Mouse (Mus musculus) myocyte (in vitro differentiated cells): Measurements from ENCODE around the gene Cts8. TPM values are rescaled to one million over a fixed set of nuclear protein-coding genes. Genes with fewer than 3 reads are reported as not detected.

Experiments
- H3K27me3 ChIP-seq: one replicate; pipeline ENCODE4 v1.6.1; 2011; ENCODE audit not compliant: control insufficient read depth, insufficient read depth, insufficient read length
- H3K36me3 ChIP-seq: one replicate; pipeline ENCODE4 v1.6.1; 2011; ENCODE audit not compliant: control insufficient read depth, insufficient read depth
- H3K4me2 ChIP-seq: one replicate; pipeline ENCODE4 v1.6.1; 2011; ENCODE audit warnings: low read depth, control low read depth
- H3K4me3 ChIP-seq: one replicate; pipeline ENCODE4 v1.5.1; 2011; ENCODE audit warnings: mild to moderate bottlenecking, control low read depth, moderate library complexity
- H3K79me2 ChIP-seq: one replicate; pipeline ENCODE4 v1.6.1; 2011; ENCODE audit not compliant: control insufficient read depth, insufficient read depth
- H3ac ChIP-seq: one replicate; pipeline ENCODE4 v1.6.1; 2011; ENCODE audit not compliant: control insufficient read depth, insufficient read length
- CEBPB ChIP-seq: IDR thresholded peaks from 2 replicates; pipeline ENCODE4 v1.6.1; 2011; ENCODE audit warnings: mild to moderate bottlenecking, moderate library complexity; ENCODE audit not compliant: poor library complexity, insufficient read depth, severe bottlenecking
- E2F4 ChIP-seq: IDR thresholded peaks from one replicate; pipeline ENCODE4 v1.6.1; 2011; ENCODE audit warnings: mild to moderate bottlenecking, control low read depth, moderate library complexity; ENCODE audit not compliant: insufficient read depth
- MAX ChIP-seq: IDR thresholded peaks from one replicate; pipeline ENCODE4 v1.6.1; 2011; ENCODE audit warnings: low read depth, mild to moderate bottlenecking, control low read depth
- MYOD1 ChIP-seq, 3 experiments: IDR thresholded peaks; one replicate each; pipeline ENCODE4 v1.6.1; 2011; ENCODE audit warnings: control low read depth in 2 of 3, low read depth in 2 of 3, mild to moderate bottlenecking in 2 of 3, moderate library complexity in 1 of 3; ENCODE audit not compliant: insufficient read length in 2 of 3, control insufficient read depth in 1 of 3
- MYOG ChIP-seq, 3 experiments: IDR thresholded peaks; one replicate each; pipeline ENCODE4 v1.6.1; 2011; ENCODE audit warnings: control low read depth in 2 of 3, low read depth in 2 of 3, mild to moderate bottlenecking in 2 of 3; ENCODE audit not compliant: insufficient read length in 2 of 3, control insufficient read depth in 1 of 3, insufficient read depth in 1 of 3
- POLR2A ChIP-seq: IDR thresholded peaks from one replicate; pipeline ENCODE4 v1.6.1; 2011; ENCODE audit warnings: low read depth, mild to moderate bottlenecking, control low read depth, moderate library complexity; ENCODE audit not compliant: insufficient read length
- POLR2AphosphoS2 ChIP-seq: IDR thresholded peaks from one replicate; pipeline ENCODE4 v1.6.1; 2011; ENCODE audit warnings: low read depth, control low read depth; ENCODE audit not compliant: insufficient read length
- REST ChIP-seq: IDR thresholded peaks from one replicate; pipeline ENCODE4 v1.6.1; 2011; ENCODE audit warnings: mild to moderate bottlenecking, control low read depth, moderate library complexity; ENCODE audit not compliant: insufficient read depth, insufficient read length
- SRF ChIP-seq: IDR thresholded peaks from one replicate; pipeline ENCODE4 v1.6.1; 2011; ENCODE audit warnings: low read depth; ENCODE audit not compliant: control insufficient read depth, insufficient read length
- TCF12 ChIP-seq: IDR thresholded peaks from one replicate; pipeline ENCODE4 v1.6.1; 2011; ENCODE audit warnings: mild to moderate bottlenecking, control low read depth; ENCODE audit not compliant: poor library complexity, insufficient read depth, severe bottlenecking
- TCF3 ChIP-seq: IDR thresholded peaks from one replicate; pipeline ENCODE4 v1.6.1; 2011; ENCODE audit warnings: low read depth, control low read depth; ENCODE audit not compliant: insufficient read length
- USF1 ChIP-seq: IDR thresholded peaks from one replicate; pipeline ENCODE4 v1.6.1; 2011; ENCODE audit warnings: low read depth, mild to moderate bottlenecking, control low read depth, moderate library complexity
- polyA plus RNA-seq: library from polyadenylated mRNA; unstranded; fragments of >200 nt; fragmentation: generic; extraction: Trizol; gene quantifications from one replicate; pipeline ENCODE4 v1.2.1, GENCODE M21; 2012; ENCODE audit warnings: missing spikeins

Gene Cts8
- polyA plus RNA-seq, result not detected

DNA sequence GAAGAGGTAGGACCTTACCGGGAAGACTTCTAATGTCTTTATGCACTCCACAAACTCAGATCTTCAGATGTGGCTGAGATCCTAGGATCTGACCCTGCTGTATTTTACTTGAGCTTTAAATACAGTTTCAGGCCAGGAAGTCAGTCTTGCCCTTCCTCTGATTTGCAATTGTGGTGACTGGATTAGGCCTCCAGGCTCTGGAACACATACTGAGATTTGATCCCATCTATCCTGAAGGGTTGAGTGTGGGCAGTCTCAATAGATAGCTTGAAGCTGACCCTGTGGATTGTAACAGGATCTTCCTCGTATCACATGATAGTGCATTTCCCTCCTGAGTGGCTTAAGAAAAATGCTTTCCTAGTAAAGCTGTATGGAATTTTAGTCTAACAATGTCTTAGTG lies at the start of gene Cts8:
Gene Cts8 (minus strand): TSS at position 101 of the 400 bp plus-strand sequence.
- H3K4me3 ChIP-seq, result no peak within 1 kb of the TSS
- TF ChIP-seq REST, result no peak
- TF ChIP-seq MYOD1 (IDR thresholded peaks at IDR 0.05; ENCODE audit: control insufficient read depth in 1 of 3, insufficient read length in 2 of 3, low read depth in 2 of 3), result no peak

DNA sequence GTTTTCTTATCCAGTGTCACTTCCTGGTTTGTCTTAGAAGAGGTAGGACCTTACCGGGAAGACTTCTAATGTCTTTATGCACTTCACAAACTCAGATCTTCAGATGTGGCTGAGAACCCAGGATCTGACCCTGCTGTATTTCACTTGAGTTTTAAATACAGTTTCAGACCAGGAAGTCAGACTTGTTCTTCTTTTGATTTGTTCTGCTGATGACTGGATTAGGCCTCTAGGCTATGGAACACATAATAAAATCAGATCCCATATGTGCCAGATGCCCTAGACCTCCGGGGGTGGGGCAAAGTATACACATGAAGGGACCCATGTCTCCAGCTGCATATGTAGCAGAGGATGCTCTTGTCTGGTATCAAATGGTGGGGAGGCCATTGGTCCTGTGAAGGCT lies 33.6 kb upstream of the Cts8 start, which contains the start of gene Gm49398:
Gene Gm49398 (minus strand): TSS at position 101 of the 400 bp plus-strand sequence.
- H3K4me3 ChIP-seq, result no peak within 1 kb of the TSS
- no peak within 1 kb of the TSS for H3K4me2 ChIP-seq
- no peak within 1 kb of the TSS for H3ac ChIP-seq
- no peaks in the 10 kb centered on the region for H3K36me3 ChIP-seq
- H3K27me3 ChIP-seq, result no peaks in the 10 kb centered on the region
- H3K79me2 ChIP-seq, result no peaks in the 10 kb centered on the region
- no peak for TF ChIP-seq SRF
- no peak for TF ChIP-seq E2F4

More for the DNA sequence above, at the start of gene Cts8:
- Histone ChIP-seq H3K79me2 (no peaks in the 10 kb centered on the region), H3K4me2 (no peak within 1 kb of the TSS), H3ac (no peak within 1 kb of the TSS), H3K36me3 (no peaks in the 10 kb centered on the region), H3K27me3 (no peaks in the 10 kb centered on the region)

DNA sequence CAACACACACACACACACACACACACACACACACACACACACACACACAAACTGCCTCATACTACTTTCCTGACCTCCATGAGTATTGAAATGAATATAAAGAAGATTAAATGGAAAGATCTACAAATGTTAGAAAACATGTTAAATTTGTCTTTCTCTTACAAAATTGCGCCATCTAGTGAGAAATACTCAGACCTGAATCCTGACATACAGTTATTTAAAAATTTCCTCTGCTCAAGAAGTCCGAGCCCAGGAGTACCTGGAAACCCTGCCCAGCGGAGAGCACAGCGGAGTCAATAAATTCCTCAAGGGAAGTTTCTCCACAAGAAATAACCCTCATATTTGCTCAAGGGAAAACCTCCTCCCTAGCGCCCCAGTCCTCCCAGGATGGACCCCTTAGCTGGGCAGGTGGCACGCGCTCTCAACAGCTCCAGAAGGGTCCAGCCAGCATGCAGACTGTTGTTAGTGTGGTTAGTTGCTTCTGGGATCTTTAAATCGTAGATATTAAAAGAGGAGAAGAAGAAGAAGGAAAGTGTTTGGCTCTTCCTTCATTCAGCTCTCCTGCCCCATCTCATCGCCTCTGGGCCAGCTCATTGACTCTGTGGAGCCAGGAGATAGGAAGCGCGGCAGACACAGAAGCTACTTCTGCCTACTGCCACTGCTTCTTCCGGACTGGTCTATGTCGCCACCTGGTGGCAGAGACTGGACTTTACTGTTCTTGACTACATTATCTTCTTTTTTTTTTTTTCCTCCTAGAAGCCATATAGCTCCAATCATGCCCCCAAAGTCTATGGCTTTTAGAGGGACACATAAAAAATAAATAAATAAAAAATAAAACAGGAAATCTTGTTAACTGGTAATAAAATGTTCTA lies 13.8 kb downstream of the Cts8 start:
- no peak overlapping the region for H3K4me2 ChIP-seq
- H3K27me3 ChIP-seq, result no peaks in the 10 kb centered on the region
- TF ChIP-seq CEBPB (no peak), MAX (no peak), REST (no peak), USF1 (no peak), E2F4 (no peak), MYOD1 (IDR thresholded peaks at IDR 0.05; ENCODE audit: control insufficient read depth in 1 of 3, insufficient read length in 2 of 3, low read depth in 2 of 3) (no peak), TCF3 (no peak), TCF12 (no peak), MYOG (IDR thresholded peaks at IDR 0.05; ENCODE audit: control insufficient read depth in 1 of 3, insufficient read depth in 1 of 3, insufficient read length in 2 of 3, low read depth in 2 of 3) (no peak), POLR2AphosphoS2 (no peak), SRF (no peak)
- H3ac ChIP-seq, result no peak overlapping the region
- H3K36me3 ChIP-seq, result no peaks in the 10 kb centered on the region
- no peak overlapping the region for H3K4me3 ChIP-seq
- H3K79me2 ChIP-seq, result no peaks in the 10 kb centered on the region

DNA sequence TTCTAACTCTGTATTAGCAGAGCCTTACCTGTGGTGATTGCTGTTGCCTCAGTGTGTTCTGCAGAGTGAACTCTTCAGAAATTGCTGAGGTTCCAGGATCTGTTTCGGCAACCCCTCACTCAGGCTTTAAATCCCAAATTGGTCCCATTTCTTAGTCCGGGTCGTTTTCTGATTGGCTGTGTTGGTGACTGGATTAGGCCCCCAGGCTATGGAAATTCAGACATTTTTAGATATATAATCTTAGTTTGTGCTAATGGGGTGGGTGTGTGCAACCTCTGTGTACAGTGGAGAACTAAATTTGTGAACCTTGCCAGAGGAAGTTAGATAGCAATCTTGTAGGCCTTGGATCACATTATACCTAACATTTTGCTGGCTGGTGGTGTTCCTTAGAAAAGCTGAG lies 51.8 kb downstream of the Cts8 start, which contains the start of gene Cts6:
Gene Cts6 (minus strand): TSS at position 101 of the 400 bp plus-strand sequence.
- no peaks in the 10 kb centered on the region for H3K27me3 ChIP-seq

More for the DNA sequence above, 51.8 kb downstream of the Cts8 start, which contains the start of gene Cts6:
- no peak for TF ChIP-seq MYOD1 (IDR thresholded peaks at IDR 0.05; ENCODE audit: control insufficient read depth in 1 of 3, insufficient read length in 2 of 3, low read depth in 2 of 3)
- TF ChIP-seq TCF12, result no peak
- no peak for TF ChIP-seq SRF
- TF ChIP-seq CEBPB, result no peak
- no peak for TF ChIP-seq MYOG (IDR thresholded peaks at IDR 0.05; ENCODE audit: control insufficient read depth in 1 of 3, insufficient read depth in 1 of 3, insufficient read length in 2 of 3, low read depth in 2 of 3)
- TF ChIP-seq E2F4, result no peak
- no peak for TF ChIP-seq MAX
- no peak for TF ChIP-seq POLR2A
- no peak for TF ChIP-seq POLR2AphosphoS2
- no peak for TF ChIP-seq TCF3
- TF ChIP-seq USF1, result no peak
- TF ChIP-seq REST, result no peak
- Histone ChIP-seq H3K79me2 (no peaks in the 10 kb centered on the region), H3K4me3 (no peak within 1 kb of the TSS), H3K4me2 (no peak within 1 kb of the TSS), H3K36me3 (no peaks in the 10 kb centered on the region), H3ac (no peak within 1 kb of the TSS)

Other genes with a start within 250 kb of the Cts8 start
- gene Ctsj, start 249.4 kb downstream of the Cts8 start, polyA plus RNA-seq, result not detected
- not detected for gene Ctsq, start 214.7 kb downstream of the Cts8 start, polyA plus RNA-seq
- gene Ctsr, start 91.1 kb downstream of the Cts8 start, polyA plus RNA-seq, result not detected
- not detected for gene Cts6, start 51.9 kb downstream of the Cts8 start, polyA plus RNA-seq
- not detected for gene Gm49398, start 33.5 kb upstream of the Cts8 start, polyA plus RNA-seq
- not detected for gene Cts7, start 102.8 kb upstream of the Cts8 start, polyA plus RNA-seq